Mouse (Mus musculus) heart, embryonic 11.5 days (tissue): ENCODE data around the gene Heatr6. TPM values are rescaled to one million over a fixed set of nuclear protein-coding genes. Genes with fewer than 3 reads are reported as not detected.

Experiments
- ATAC-seq: fragments of 200-750 bp; cut with Nextera tagmentation; replicated peaks from 2 replicates; pipeline ENCODE4 v1.8.0; 2017; ENCODE audit warnings: moderate library complexity; ENCODE audit not compliant: insufficient number of reproducible peaks, low FRiP score, low TSS enrichment
- H3K27ac ChIP-seq: fragments of 300-500 bp; sonication (generic); 2 replicates; pipeline ENCODE4 v1.5.1; 2014; ENCODE audit warnings: mild to moderate bottlenecking, low read depth, low read length
- H3K27me3 ChIP-seq: fragments of 300-500 bp; sonication (generic); 2 replicates; pipeline ENCODE4 v1.6.1; 2014; ENCODE audit warnings: mild to moderate bottlenecking, low read length, mixed read lengths; ENCODE audit not compliant: control insufficient read depth, insufficient read depth
- H3K36me3 ChIP-seq: fragments of 300-500 bp; sonication (generic); 2 replicates; pipeline ENCODE4 v1.6.1; 2014; ENCODE audit warnings: mild to moderate bottlenecking, low read length, moderate library complexity, mixed read lengths; ENCODE audit not compliant: control insufficient read depth, insufficient read depth
- H3K4me1 ChIP-seq: fragments of 300-500 bp; sonication (generic); 2 replicates; pipeline ENCODE4 v1.6.1; 2014; ENCODE audit warnings: low read length; ENCODE audit not compliant: control insufficient read depth, insufficient read depth
- H3K4me2 ChIP-seq: fragments of 300-500 bp; sonication (generic); 2 replicates; pipeline ENCODE4 v1.6.1; 2014; ENCODE audit warnings: mild to moderate bottlenecking, moderate library complexity
- H3K4me3 ChIP-seq: fragments of 300-500 bp; sonication (generic); 2 replicates; pipeline ENCODE4 v1.5.1; 2014; ENCODE audit warnings: low read depth, low read length
- H3K9ac ChIP-seq: fragments of 300-500 bp; sonication (generic); 2 replicates; pipeline ENCODE4 v1.6.1; 2014; ENCODE audit warnings: mild to moderate bottlenecking, low read depth, low read length, moderate library complexity
- H3K9me3 ChIP-seq: fragments of 300-500 bp; sonication (generic); replicated peaks from 2 replicates; pipeline ENCODE4 v1.6.1; 2016; ENCODE audit warnings: low read length; ENCODE audit not compliant: control insufficient read depth
- WGBS: fragments of 180-500 bp; shearing (Covaris S2); extraction: QIAGEN DNeasy Blood & Tissue Kit; methylation state at CpG from one replicate; pipeline ENCODE4 v1.1.7; 2014; ENCODE audit not compliant: insufficient replicate concordance; 5-methylcytosine and 5-hydroxymethylcytosine counted together
- polyA plus RNA-seq: library from polyadenylated mRNA; unstranded; fragments of >200 nt; fragmentation: Nextera tagmentation; extraction: Ambion mirVana; gene quantifications from 2 replicates; pipeline ENCODE4 v1.2.1, GENCODE M21; 2014

Heatr6 gene
- polyA plus RNA-seq, 1 experiment from 2014 or later = 16.1 TPM

- ATAC-seq = no peak
- no peaks in the 10 kb centered on the region for H3K36me3 ChIP-seq
- no peak overlapping the region for H3K27ac ChIP-seq
- H3K4me1 ChIP-seq = no peaks in the 10 kb centered on the region
- H3K9me3 ChIP-seq = no peaks in the 10 kb centered on the region
- no peak overlapping the region for H3K9ac ChIP-seq
- no peak overlapping the region for H3K4me2 ChIP-seq
- H3K4me3 ChIP-seq = no peak overlapping the region
- 64% methylated on average over 10 of the region's 10 CpGs for WGBS
- 0 out of 2 replicates have a peak, but pooled peaks cover 3% of the 10 kb centered on the region for H3K27me3 ChIP-seq
Measured at GRCm38 (mm10) chr11:83819806-83820483, 66.4 kb downstream of the Heatr6 start.

GRCm38 (mm10) chr11:83826142-83826541 is 72.6 kb downstream of the Heatr6 start:
- Histone ChIP-seq H3K9ac (no peak overlapping the region), H3K27me3 (no peaks in the 10 kb centered on the region), H3K9me3 (no peaks in the 10 kb centered on the region), H3K4me3 (no peak overlapping the region), H3K4me1 (no peaks in the 10 kb centered on the region), H3K4me2 (no peak overlapping the region), H3K27ac (no peak overlapping the region), H3K36me3 (no peaks in the 10 kb centered on the region)
- ATAC-seq = no peak
- WGBS = 95% methylated on average over 3 of the region's 3 CpGs

- no peak overlapping the region for H3K4me3 ChIP-seq
- no peaks in the 10 kb centered on the region for H3K36me3 ChIP-seq
- H3K9me3 ChIP-seq = no peaks in the 10 kb centered on the region
- ATAC-seq = no peak
- no peaks in the 10 kb centered on the region for H3K27me3 ChIP-seq
- H3K27ac ChIP-seq = no peak overlapping the region
- no peaks in the 10 kb centered on the region for H3K4me1 ChIP-seq
- H3K9ac ChIP-seq = no peak overlapping the region
- WGBS = 76% methylated on average over 8 of the region's 8 CpGs
- no peak overlapping the region for H3K4me2 ChIP-seq
Measured at GRCm38 (mm10) chr11:83828553-83829142, 75.2 kb downstream of the Heatr6 start.

- H3K36me3 ChIP-seq = no peaks in the 10 kb centered on the region
- H3K9me3 ChIP-seq = no peaks in the 10 kb centered on the region
- no peak overlapping the region for H3K27ac ChIP-seq
- 32% methylated on average over 8 of the region's 8 CpGs for WGBS
- no peak overlapping the region for H3K4me2 ChIP-seq
- H3K4me3 ChIP-seq = no peak overlapping the region
- H3K4me1 ChIP-seq = no peaks in the 10 kb centered on the region
- ATAC-seq = no peak
- H3K9ac ChIP-seq = no peak overlapping the region
- no peaks in the 10 kb centered on the region for H3K27me3 ChIP-seq
Measured at GRCm38 (mm10) chr11:83832389-83832788, 78.9 kb downstream of the Heatr6 start.

Other genes starting within 250 kb of the Heatr6 start
- not detected in 2 replicates for gene Heatr9, start 231.5 kb upstream of the Heatr6 start, polyA plus RNA-seq
- gene Ccl5, start 223.2 kb upstream of the Heatr6 start, polyA plus RNA-seq = 0.35 TPM in 1 of 2 replicates, not detected in the other
- 0.48 and 1.2 TPM in 2 replicates for gene Ccl9, start 175.1 kb upstream of the Heatr6 start, polyA plus RNA-seq
- 0.65 and 0.97 TPM in 2 replicates for gene Ccl6, start 160.6 kb upstream of the Heatr6 start, polyA plus RNA-seq
- gene Rpl9-ps1, start 108.1 kb upstream of the Heatr6 start, polyA plus RNA-seq = not detected in 2 replicates
- gene Ccl3, start 104.3 kb upstream of the Heatr6 start, polyA plus RNA-seq = 1.4 and 1.5 TPM in 2 replicates
- 0.26 TPM in 1 of 2 replicates, not detected in the other for gene Ccl4, start 91.1 kb upstream of the Heatr6 start, polyA plus RNA-seq
- gene Wfdc17, start 49.7 kb upstream of the Heatr6 start, polyA plus RNA-seq = 0.66 TPM in 1 of 2 replicates, not detected in the other
- 1.6 TPM in 2 replicates for gene Wfdc18, start 44.7 kb upstream of the Heatr6 start, polyA plus RNA-seq
- not detected in 2 replicates for gene Wfdc21, start 6.8 kb upstream of the Heatr6 start, polyA plus RNA-seq
- gene Hnf1b, start 96.4 kb downstream of the Heatr6 start, polyA plus RNA-seq = 0.30 TPM in 1 of 2 replicates, not detected in the other
- 26.2 and 27.4 TPM in 2 replicates for gene Ddx52, start 188.4 kb downstream of the Heatr6 start, polyA plus RNA-seq
- 7.1 and 8.2 TPM in 2 replicates for gene Synrg, start 210.7 kb downstream of the Heatr6 start, polyA plus RNA-seq